Mouse (Mus musculus): ENCODE data around the gene Nmnat1.
A peak's percentile ranks its signal among the peaks of the same experiment; 100 is the strongest.

DNA sequence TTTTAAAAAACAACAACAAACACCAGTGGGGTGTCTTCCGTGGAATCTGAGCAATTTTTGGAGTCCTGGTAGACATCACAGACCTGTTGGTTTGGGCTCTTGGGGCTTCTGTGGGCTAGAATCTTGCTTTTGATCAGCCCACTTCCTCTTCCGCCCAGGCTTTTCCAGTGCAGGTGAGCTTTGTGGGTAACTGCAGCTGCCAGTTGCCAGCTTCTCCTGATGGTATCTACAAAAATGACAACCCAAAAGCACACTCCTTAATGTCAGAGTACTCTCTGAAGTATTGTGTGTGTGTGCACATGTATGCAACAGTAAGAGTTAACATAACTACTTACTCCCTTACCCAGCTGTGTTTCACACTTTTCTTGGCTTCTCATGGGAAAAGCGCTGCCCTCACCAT lies 15.4 kb downstream of the Nmnat1 start:
- no peak for TF ChIP-seq POLR2A (IDR thresholded peaks at IDR 0.05; ENCODE audit: low read depth, low read length)
- TF ChIP-seq CTCF (conservative IDR thresholded peaks at IDR 0.05 in 1 of 2, IDR thresholded peaks at IDR 0.05 in 1 of 2; ENCODE audit: low read depth in 2 of 2, low read length in 2 of 2), result no peak
- TF ChIP-seq GABPA (IDR thresholded peaks at IDR 0.05; ENCODE audit: insufficient replicate concordance, low read depth, low read length), result no peak
- TF ChIP-seq ETS1 (conservative IDR thresholded peaks at IDR 0.05; ENCODE audit: low read depth, low read length), result no peak
- TF ChIP-seq MAX (IDR thresholded peaks at IDR 0.05; ENCODE audit: low read length), result no peak
- peak; percentile 32; the same call in 1 of the 2 replicates for TF ChIP-seq BHLHE40 (IDR thresholded peaks at IDR 0.05; ENCODE audit: low read depth, low read length)

Measured in CH12.LX (cell line).